Mouse (Mus musculus) embryonic facial prominence, embryonic 12.5 days (tissue): ENCODE measurements around the gene Kif1b. TPM values are rescaled to one million over a fixed set of nuclear protein-coding genes. Genes with fewer than 3 reads are reported as not detected.

Experiments
- ATAC-seq: fragments of 200-750 bp; cut with Nextera tagmentation; 2 replicates; pipeline ENCODE4 v1.8.0; 2017; ENCODE audit not compliant: insufficient number of reproducible peaks, insufficient read depth, low FRiP score, low TSS enrichment
- H3K27ac ChIP-seq: fragments of 300-500 bp; sonication (generic); 2 replicates; pipeline ENCODE4 v1.5.1; 2016; ENCODE audit warnings: mild to moderate bottlenecking
- H3K27me3 ChIP-seq: fragments of 300-500 bp; sonication (generic); 2 replicates; pipeline ENCODE4 v1.6.1; 2016; ENCODE audit warnings: mild to moderate bottlenecking, moderate library complexity
- H3K36me3 ChIP-seq: fragments of 300-500 bp; sonication (generic); 2 replicates; pipeline ENCODE4 v1.6.1; 2016; ENCODE audit warnings: mild to moderate bottlenecking
- H3K4me1 ChIP-seq: fragments of 300-500 bp; sonication (generic); 2 replicates; pipeline ENCODE4 v1.6.1; 2016
- H3K4me2 ChIP-seq: fragments of 300-500 bp; sonication (generic); replicated peaks from 2 replicates; pipeline ENCODE4 v1.6.1; 2016; ENCODE audit warnings: mild to moderate bottlenecking, moderate library complexity
- H3K4me3 ChIP-seq: fragments of 300-500 bp; sonication (generic); 2 replicates; pipeline ENCODE4 v1.5.1; 2016; ENCODE audit warnings: mild to moderate bottlenecking
- H3K9ac ChIP-seq: fragments of 300-500 bp; sonication (generic); 2 replicates; pipeline ENCODE4 v1.6.1; 2016; ENCODE audit warnings: mild to moderate bottlenecking, moderate library complexity
- H3K9me3 ChIP-seq: fragments of 300-500 bp; sonication (generic); 2 replicates; pipeline ENCODE4 v1.6.1; 2016; ENCODE audit warnings: mild to moderate bottlenecking, moderate library complexity
- WGBS: fragments of 180-500 bp; shearing (Covaris S2); methylation state at CpG from one replicate; pipeline ENCODE4 v1.1.7; 2016; 5-methylcytosine and 5-hydroxymethylcytosine counted together
- polyA plus RNA-seq: library from polyadenylated mRNA; unstranded; fragments of >200 nt; fragmentation: Nextera tagmentation; extraction: Ambion mirVana; gene quantifications from 2 replicates; pipeline ENCODE4 v1.2.1, GENCODE M21; 2016

Gene Kif1b
- polyA plus RNA-seq, result 56.1 and 61.5 TPM in 2 replicates

- WGBS, result under 1% methylated on average over 79 of the region's 79 CpGs
- Histone ChIP-seq H3K36me3 (no peaks in the 10 kb centered on the region), H3K27ac (peak within 1 kb of the TSS; percentile 95), H3K4me1 (peaks cover 21% of the 10 kb centered on the region), H3K9ac (peak within 1 kb of the TSS; percentile 97), H3K27me3 (no peaks in the 10 kb centered on the region), H3K9me3 (no peaks in the 10 kb centered on the region), H3K4me3 (peak within 1 kb of the TSS; percentile 95), H3K4me2 (peak within 1 kb of the TSS; percentile 59)
- ATAC-seq, result peak; percentile 94
These were observed at the start of gene Kif1b for GRCm38 (mm10) chr4:149307596-149308490. Gene Kif1b, minus strand, starts transcription at chr4:149307693.

- Histone ChIP-seq H3K4me1 (no peaks in the 10 kb centered on the region; the same call in 1 of the 2 replicates), H3K9me3 (no peaks in the 10 kb centered on the region), H3K27me3 (no peaks in the 10 kb centered on the region), H3K9ac (no peak overlapping the region), H3K27ac (no peak overlapping the region), H3K4me3 (no peak overlapping the region), H3K4me2 (no peak overlapping the region), H3K36me3 (peaks cover 91% of the 10 kb centered on the region)
- 92% methylated on average over 8 of the region's 8 CpGs for WGBS
- no peak for ATAC-seq
These were observed 47.2 kb upstream of the Kif1b start for GRCm38 (mm10) chr4:149354671-149355070.

- no peaks in the 10 kb centered on the region for H3K9me3 ChIP-seq
- H3K36me3 ChIP-seq, result peaks cover 79% of the 10 kb centered on the region
- 72% methylated on average over 8 of the region's 8 CpGs for WGBS
These were observed 44.2 kb upstream of the Kif1b start for GRCm38 (mm10) chr4:149351596-149352150.

GRCm38 (mm10) chr4:149348963-149349362 is 41.5 kb upstream of the Kif1b start:
- no peaks in the 10 kb centered on the region for H3K9me3 ChIP-seq
- peaks cover 80% of the 10 kb centered on the region for H3K36me3 ChIP-seq
- 70% methylated on average over 5 of the region's 5 CpGs for WGBS
- no peak overlapping the region for H3K9ac ChIP-seq
- no peak overlapping the region for H3K4me3 ChIP-seq
- no peaks in the 10 kb centered on the region for H3K27me3 ChIP-seq
- H3K27ac ChIP-seq, result no peak overlapping the region
- H3K4me2 ChIP-seq, result no peak overlapping the region
- H3K4me1 ChIP-seq, result no peaks in the 10 kb centered on the region; the same call in 1 of the 2 replicates
- ATAC-seq, result no peak

More at GRCm38 (mm10) chr4:149351596-149352150, 44.2 kb upstream of the Kif1b start:
- Histone ChIP-seq H3K27me3 (no peaks in the 10 kb centered on the region), H3K4me3 (no peak overlapping the region), H3K4me1 (no peaks in the 10 kb centered on the region; the same call in 1 of the 2 replicates), H3K9ac (no peak overlapping the region), H3K27ac (no peak overlapping the region), H3K4me2 (no peak overlapping the region)
- ATAC-seq, result no peak

- no peak for ATAC-seq
- H3K9ac ChIP-seq, result no peak overlapping the region
- no peak overlapping the region for H3K4me3 ChIP-seq
- no peaks in the 10 kb centered on the region for H3K9me3 ChIP-seq
- no peak overlapping the region for H3K4me2 ChIP-seq
- peaks cover 87% of the 10 kb centered on the region for H3K36me3 ChIP-seq
- H3K27me3 ChIP-seq, result no peaks in the 10 kb centered on the region
- H3K27ac ChIP-seq, result no peak overlapping the region
- 61% methylated on average over 5 of the region's 5 CpGs for WGBS
- no peaks in the 10 kb centered on the region; the same call in 1 of the 2 replicates for H3K4me1 ChIP-seq
These were observed 38.4 kb upstream of the Kif1b start for GRCm38 (mm10) chr4:149345873-149346272.

- Histone ChIP-seq H3K4me2 (no peak overlapping the region), H3K4me1 (no peaks in the 10 kb centered on the region), H3K27me3 (no peaks in the 10 kb centered on the region), H3K36me3 (peaks cover 86% of the 10 kb centered on the region), H3K4me3 (no peak overlapping the region), H3K9ac (no peak overlapping the region), H3K9me3 (no peaks in the 10 kb centered on the region), H3K27ac (no peak overlapping the region)
- WGBS, result 89% methylated on average over 8 of the region's 8 CpGs
- no peak for ATAC-seq
These were observed 36.8 kb upstream of the Kif1b start for GRCm38 (mm10) chr4:149344311-149344710.

- no peak for ATAC-seq
- H3K36me3 ChIP-seq, result peaks cover 88% of the 10 kb centered on the region
- H3K4me2 ChIP-seq, result no peak overlapping the region
- H3K9me3 ChIP-seq, result no peaks in the 10 kb centered on the region
- H3K4me3 ChIP-seq, result no peak overlapping the region
- H3K27ac ChIP-seq, result no peak overlapping the region
- whole genome bisulfite sequencing, result 39% methylated on average over 2 of the region's 2 CpGs
- H3K27me3 ChIP-seq, result no peaks in the 10 kb centered on the region
- H3K4me1 ChIP-seq, result no peaks in the 10 kb centered on the region
- no peak overlapping the region for H3K9ac ChIP-seq
These were observed 33.2 kb upstream of the Kif1b start for GRCm38 (mm10) chr4:149340680-149341079.

GRCm38 (mm10) chr4:149339426-149340214 is 32.1 kb upstream of the Kif1b start:
- Histone ChIP-seq H3K4me3 (no peak overlapping the region), H3K36me3 (peaks cover 88% of the 10 kb centered on the region), H3K4me1 (no peaks in the 10 kb centered on the region), H3K9me3 (no peaks in the 10 kb centered on the region), H3K27me3 (no peaks in the 10 kb centered on the region), H3K9ac (no peak overlapping the region), H3K4me2 (no peak overlapping the region), H3K27ac (no peak overlapping the region)
- 64% methylated on average over 5 of the region's 5 CpGs for WGBS
- no peak for ATAC-seq

GRCm38 (mm10) chr4:149338137-149338536 is 30.6 kb upstream of the Kif1b start:
- Histone ChIP-seq H3K27me3 (no peaks in the 10 kb centered on the region), H3K4me2 (no peak overlapping the region), H3K36me3 (peaks cover 86% of the 10 kb centered on the region), H3K9ac (no peak overlapping the region), H3K9me3 (no peaks in the 10 kb centered on the region), H3K27ac (no peak overlapping the region), H3K4me1 (no peaks in the 10 kb centered on the region), H3K4me3 (no peak overlapping the region)
- WGBS, result 57% methylated on average over 2 of the region's 2 CpGs
- ATAC-seq, result no peak

- Histone ChIP-seq H3K4me2 (no peak overlapping the region), H3K4me1 (no peaks in the 10 kb centered on the region), H3K9ac (no peak overlapping the region), H3K36me3 (peaks cover 86% of the 10 kb centered on the region), H3K27ac (no peak overlapping the region), H3K27me3 (no peaks in the 10 kb centered on the region), H3K4me3 (no peak overlapping the region), H3K9me3 (no peaks in the 10 kb centered on the region)
- WGBS, result 90% methylated on average over 9 of the region's 9 CpGs
- 0 out of 2 replicates have a peak, but pooled peaks have one; percentile 22 for ATAC-seq
These were observed 29.9 kb upstream of the Kif1b start for GRCm38 (mm10) chr4:149337353-149337752.

- Histone ChIP-seq H3K27me3 (no peaks in the 10 kb centered on the region), H3K4me3 (no peak overlapping the region), H3K4me2 (no peak overlapping the region), H3K9me3 (no peaks in the 10 kb centered on the region), H3K4me1 (no peaks in the 10 kb centered on the region), H3K9ac (no peak overlapping the region), H3K27ac (no peak overlapping the region), H3K36me3 (peaks cover 84% of the 10 kb centered on the region)
- 89% methylated on average over 7 of the region's 7 CpGs for WGBS
- ATAC-seq, result no peak
These were observed 28.8 kb upstream of the Kif1b start for GRCm38 (mm10) chr4:149336302-149336701.
